8 mouse cellular contexts compared by ENCODE assay signal in the genomic region with DNA sequence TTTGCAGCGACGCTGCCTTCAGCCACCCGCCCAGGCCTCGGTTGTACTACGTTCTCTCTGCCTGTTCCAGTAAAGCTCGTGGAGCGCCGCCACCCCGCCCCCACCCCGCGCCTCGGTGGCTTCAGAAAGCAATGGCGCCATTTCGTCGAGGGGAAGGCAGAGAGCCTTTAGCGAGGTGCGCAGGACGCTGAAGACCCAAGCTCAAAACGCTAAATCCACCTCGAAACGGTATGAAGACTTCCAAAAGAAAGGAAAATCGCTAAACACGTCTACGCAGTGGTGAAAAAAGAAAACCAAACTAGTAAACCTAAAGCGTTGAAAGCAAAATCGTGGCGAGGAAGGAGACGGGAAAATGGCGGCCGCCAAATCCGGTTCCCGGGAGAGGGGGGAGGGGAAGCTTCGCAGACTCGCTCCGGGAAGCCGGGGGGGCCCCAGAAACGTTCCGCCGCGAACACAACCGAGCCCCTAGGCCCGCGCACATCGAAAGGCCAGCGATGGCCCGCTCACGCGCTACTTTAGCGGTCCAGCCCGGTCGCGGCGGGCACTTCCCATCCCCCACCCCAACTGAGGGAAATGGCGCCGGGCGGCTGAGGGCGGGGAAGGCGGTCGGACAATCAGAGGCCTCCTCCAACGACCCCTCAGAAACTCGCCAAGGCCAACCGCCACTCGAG. TPM values are rescaled to one million over a fixed set of nuclear protein-coding genes. Genes with fewer than 3 reads are reported as not detected.
A peak's percentile ranks its signal among the peaks of the same experiment; 100 is the strongest.
DNase-seq lines count a peak whose midpoint lies in the region; ATAC-seq lines count a peak whose summit lies in the region.

No protein-coding gene starts in this region.

- no peak for ATAC-seq in heart, embryonic 14.5 days (ENCODE audit: insufficient number of reproducible peaks, insufficient read depth, low FRiP score, low read depth)
- peak; percentile 10; the same call in 1 of the 2 replicates for ATAC-seq in liver, embryonic 12.5 days
- ATAC-seq in stomach, embryonic 14.5 days (ENCODE audit: insufficient number of reproducible peaks, insufficient read depth, low FRiP score, low read depth): peak; percentile 7; the same call in 1 of the 2 replicates

- H3K9ac ChIP-seq in heart, embryonic 14.5 days (ENCODE audit: low read length): peak overlapping the region; percentile 100
- H3K9ac ChIP-seq in liver, embryonic 12.5 days: peak overlapping the region; percentile 93
- peak overlapping the region; percentile 100 for H3K9ac ChIP-seq in stomach, embryonic 14.5 days (replicated peaks; ENCODE audit: low read depth, low read length)

- peaks cover 61% of the 10 kb centered on the region for H3K36me3 ChIP-seq in heart, embryonic 14.5 days (ENCODE audit: control insufficient read depth, insufficient read depth, low read length)
- peaks cover 62% of the 10 kb centered on the region for H3K36me3 ChIP-seq in liver, embryonic 12.5 days
- peaks cover 48% of the 10 kb centered on the region for H3K36me3 ChIP-seq in stomach, embryonic 14.5 days (ENCODE audit: control insufficient read depth, insufficient read depth, low read length)

- no peaks in the 10 kb centered on the region for H3K4me1 ChIP-seq in brown adipose tissue, adult 24 weeks (ENCODE audit: control insufficient read depth, insufficient read depth, insufficient read length, low read length)
- peaks cover 2 to 38% of the 10 kb centered on the region in 2 experiments for H3K4me1 ChIP-seq in heart, embryonic 14.5 days (ENCODE audit: control insufficient read depth in 2 of 2, insufficient read depth in 2 of 2, low read length in 2 of 2)
- H3K4me1 ChIP-seq in liver, embryonic 12.5 days: peaks cover 40% of the 10 kb centered on the region
- H3K4me1 ChIP-seq in stomach, embryonic 14.5 days (ENCODE audit: control insufficient read depth, insufficient read depth, low read length): peaks cover 27% of the 10 kb centered on the region

- peak overlapping the region; percentile 86 for H3K4me3 ChIP-seq in brown adipose tissue, adult 24 weeks (ENCODE audit: insufficient read depth, low read depth, low read length)
- peak overlapping the region; percentile 64 to 92 for H3K4me3 ChIP-seq in heart, embryonic 14.5 days (ENCODE audit: control insufficient read depth in 1 of 2, insufficient read depth in 1 of 2, low read depth in 1 of 2, low read length in 2 of 2)
- H3K4me3 ChIP-seq in liver, embryonic 12.5 days: peak overlapping the region; percentile 94
- H3K4me3 ChIP-seq in stomach, embryonic 14.5 days (ENCODE audit: low read depth, low read length): peak overlapping the region; percentile 98

- H3K27me3 ChIP-seq in heart, embryonic 14.5 days (ENCODE audit: control insufficient read depth, insufficient read depth, low read length): no peaks in the 10 kb centered on the region
- no peaks in the 10 kb centered on the region for H3K27me3 ChIP-seq in liver, embryonic 12.5 days (replicated peaks)
- no peaks in the 10 kb centered on the region for H3K27me3 ChIP-seq in stomach, embryonic 14.5 days (ENCODE audit: control insufficient read depth, insufficient read depth, low read length)

- under 1% methylated on average over 63 of the region's 63 CpGs for WGBS in heart, embryonic 14.5 days
- 2% methylated on average over 63 of the region's 63 CpGs for WGBS in liver, embryonic 12.5 days (ENCODE audit: insufficient replicate concordance)
- WGBS in stomach, embryonic 14.5 days: under 1% methylated on average over 62 of the region's 63 CpGs

- DNase-seq in CD4-positive helper T cell, adult 2 months (ENCODE audit: low read depth, low spot score): peak; percentile 91
- peak; percentile 44 for DNase-seq in fibroblast of lung, adult 2 months (ENCODE audit: low read depth)
- DNase-seq in kidney, postnatal 14 days: peak; percentile 87
- peak; percentile 77 to 79 for DNase-seq in natural killer cell, adult 2 months (ENCODE audit: low spot score in 2 of 2)

- peak overlapping the region; percentile 80 for H3K4me2 ChIP-seq in heart, embryonic 14.5 days (ENCODE audit: low read length)
- peak overlapping the region; percentile 63 for H3K4me2 ChIP-seq in liver, embryonic 12.5 days
- H3K4me2 ChIP-seq in stomach, embryonic 14.5 days (replicated peaks; ENCODE audit: low read depth, low read length): peak overlapping the region; percentile 70; the same call in 1 of the 2 replicates

- H3K9me3 ChIP-seq in heart, embryonic 14.5 days (ENCODE audit: control insufficient read depth, low read length): no peaks in the 10 kb centered on the region
- H3K9me3 ChIP-seq in liver, embryonic 12.5 days (replicated peaks): no peaks in the 10 kb centered on the region
- H3K9me3 ChIP-seq in stomach, embryonic 14.5 days (ENCODE audit: control insufficient read depth, low read depth, low read length): no peaks in the 10 kb centered on the region

- H3K27ac ChIP-seq in brown adipose tissue, adult 24 weeks (replicated peaks; ENCODE audit: low read depth, low read length): peak overlapping the region; percentile 100
- peak overlapping the region; percentile 93 to 100 for H3K27ac ChIP-seq in heart, embryonic 14.5 days (replicated peaks in 1 of 2; ENCODE audit: control insufficient read depth in 1 of 2, insufficient read depth in 1 of 2, low read depth in 2 of 2, low read length in 2 of 2)
- H3K27ac ChIP-seq in liver, embryonic 12.5 days: peak overlapping the region; percentile 98
- peak overlapping the region; percentile 100 for H3K27ac ChIP-seq in stomach, embryonic 14.5 days (ENCODE audit: low read length)

RNA-seq across cellular contexts. Expression of gene Hnrnpa2b1, which starts 0.7 kb away (rescaled TPM):
- polyA plus RNA-seq in brown adipose tissue, adult 24 weeks (2012; ENCODE audit: insufficient read depth, insufficient read length, missing spikeins): 410 and 880 TPM in 2 replicates
- polyA plus RNA-seq in heart, embryonic 14.5 days (2014; fragmentation: Nextera tagmentation; extraction: Ambion mirVana): 638 and 739 TPM in 2 replicates
- 1,236 and 1,328 TPM in 2 replicates for polyA plus RNA-seq in liver, embryonic 12.5 days (2016; fragmentation: Nextera tagmentation; extraction: Ambion mirVana)
- polyA plus RNA-seq in stomach, embryonic 14.5 days (2014; fragmentation: Nextera tagmentation; extraction: Ambion mirVana): 1,176 and 1,224 TPM in 2 replicates

RNA-seq across cellular contexts. Expression of gene Cbx3, which starts 1.1 kb away (rescaled TPM):
- 61.0 and 87.0 TPM in 2 replicates for polyA plus RNA-seq in brown adipose tissue, adult 24 weeks (2012; ENCODE audit: insufficient read depth, insufficient read length, missing spikeins)
- 333 and 340 TPM in 2 replicates for polyA plus RNA-seq in heart, embryonic 14.5 days (2014; fragmentation: Nextera tagmentation; extraction: Ambion mirVana)
- polyA plus RNA-seq in liver, embryonic 12.5 days (2016; fragmentation: Nextera tagmentation; extraction: Ambion mirVana): 307 and 311 TPM in 2 replicates
- 500 and 504 TPM in 2 replicates for polyA plus RNA-seq in stomach, embryonic 14.5 days (2014; fragmentation: Nextera tagmentation; extraction: Ambion mirVana)

RNA-seq across cellular contexts. Expression of gene Nfe2l3, which starts 36.6 kb away (rescaled TPM):
- 0.55 and 1.5 TPM in 2 replicates for polyA plus RNA-seq in brown adipose tissue, adult 24 weeks (2012; ENCODE audit: insufficient read depth, insufficient read length, missing spikeins)
- 4.1 and 4.3 TPM in 2 replicates for polyA plus RNA-seq in heart, embryonic 14.5 days (2014; fragmentation: Nextera tagmentation; extraction: Ambion mirVana)
- 0.23 and 0.29 TPM in 2 replicates for polyA plus RNA-seq in liver, embryonic 12.5 days (2016; fragmentation: Nextera tagmentation; extraction: Ambion mirVana)
- polyA plus RNA-seq in stomach, embryonic 14.5 days (2014; fragmentation: Nextera tagmentation; extraction: Ambion mirVana): 7.5 and 9.3 TPM in 2 replicates

RNA-seq across cellular contexts. Expression of gene Snx10, which starts 54.7 kb away (rescaled TPM):
- polyA plus RNA-seq in brown adipose tissue, adult 24 weeks (2012; ENCODE audit: insufficient read depth, insufficient read length, missing spikeins): 168 and 195 TPM in 2 replicates
- polyA plus RNA-seq in heart, embryonic 14.5 days (2014; fragmentation: Nextera tagmentation; extraction: Ambion mirVana): 18.1 and 19.7 TPM in 2 replicates
- 5.2 and 5.4 TPM in 2 replicates for polyA plus RNA-seq in liver, embryonic 12.5 days (2016; fragmentation: Nextera tagmentation; extraction: Ambion mirVana)
- 17.6 and 20.0 TPM in 2 replicates for polyA plus RNA-seq in stomach, embryonic 14.5 days (2014; fragmentation: Nextera tagmentation; extraction: Ambion mirVana)
